Mouse (Mus musculus): Measurements from ENCODE around the gene Plekhs1.

Plekhs1 gene

DNA sequence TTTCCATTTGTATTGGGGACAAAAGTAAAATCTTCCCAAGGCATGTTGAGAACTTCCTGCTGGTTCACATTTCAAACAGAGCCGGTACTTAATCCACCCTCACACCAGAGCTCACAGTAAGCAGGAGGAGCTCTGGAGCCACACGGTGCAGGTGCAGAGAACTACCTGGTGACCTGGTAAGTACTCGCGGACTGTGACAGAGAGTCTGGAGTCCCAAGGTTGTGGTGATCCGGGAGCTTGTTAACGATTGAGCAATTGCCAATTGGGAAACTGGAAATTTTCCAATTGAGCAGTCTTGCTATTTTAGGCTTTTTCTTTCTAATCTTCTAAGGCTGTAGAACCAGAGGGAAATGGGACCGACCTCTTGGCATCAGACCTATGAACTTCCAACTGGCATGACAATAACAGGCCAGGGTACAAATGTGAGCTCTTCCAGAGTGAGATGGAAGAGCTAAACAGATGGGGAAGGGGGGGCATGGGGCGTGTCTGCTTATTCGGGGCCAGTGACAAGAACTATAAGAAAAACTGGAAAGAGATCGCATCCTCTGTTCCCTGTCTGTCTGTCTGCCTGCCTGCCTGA, at the start of gene Plekhs1:
TSS of gene Plekhs1 (plus strand) at position 119 of the 580 bp plus-strand sequence.
- POLR2A ChIA-PET: interaction anchor here in 2 of 4 experiments (0.6 to 0.7 kb wide), 2 partner anchors 34 to 78 kb away, joined by 3 read pairs; no protein-coding TSS in a partner anchor
- CTCF ChIA-PET: no interaction called here

- ChIA-PET POLR2A (interaction anchor here in 2 of 4 experiments (1.1 to 2.4 kb wide), 5 partner anchors 9 to 23 kb away, joined by 3 to 8 read pairs (median 4); no protein-coding TSS in a partner anchor), CTCF (interaction anchor here in 1 of 4 experiments (0.6 kb wide), 1 partner anchor 613 kb away, joined by 3 read pairs; no protein-coding TSS in a partner anchor)
Observed at GRCm38 (mm10) chr19:56418404-56418803, 43.0 kb upstream of the Plekhs1 start.

GRCm38 (mm10) chr19:56419452-56419851, 42.0 kb upstream of the Plekhs1 start:
- ChIA-PET POLR2A (interaction anchor here (0.6 to 2.4 kb wide), 18 partner anchors 10 to 517 kb away, joined by 3 to 11 read pairs (median 4); partner anchors contain the start of genes Casp7 (in 1 of the 4), Dclre1a (in 1 of the 4), Nhlrc2 (in 1 of the 4) and Nrap (in 1 of the 4)), CTCF (interaction anchor here in 1 of 4 experiments (1.3 kb wide), 1 partner anchor 357 kb away, joined by 6 read pairs; no protein-coding TSS in a partner anchor)

- ChIA-PET POLR2A (interaction anchor here (0.6 to 1.5 kb wide), 11 partner anchors 13 to 517 kb away, joined by 3 to 9 read pairs (median 4); partner anchors contain the start of genes Casp7 (in 1 of the 4) and Nrap (in 1 of the 4)), CTCF (interaction anchor here in 1 of 4 experiments (0.7 kb wide), 1 partner anchor 21 kb away, joined by 3 read pairs; no protein-coding TSS in a partner anchor)
Observed at GRCm38 (mm10) chr19:56420345-56420744, 41.1 kb upstream of the Plekhs1 start.

- CTCF ChIA-PET: interaction anchor here (0.5 to 1.5 kb wide), 8 partner anchors 13 to 644 kb away, joined by 3 to 5 read pairs (median 4); no protein-coding TSS in a partner anchor
- POLR2A ChIA-PET: interaction anchor here in 1 of 4 experiments (0.8 to 1.4 kb wide), 2 partner anchors 16 to 51 kb away, joined by 3 read pairs; no protein-coding TSS in a partner anchor
Observed at GRCm38 (mm10) chr19:56422476-56423338, 38.7 kb upstream of the Plekhs1 start.

DNA sequence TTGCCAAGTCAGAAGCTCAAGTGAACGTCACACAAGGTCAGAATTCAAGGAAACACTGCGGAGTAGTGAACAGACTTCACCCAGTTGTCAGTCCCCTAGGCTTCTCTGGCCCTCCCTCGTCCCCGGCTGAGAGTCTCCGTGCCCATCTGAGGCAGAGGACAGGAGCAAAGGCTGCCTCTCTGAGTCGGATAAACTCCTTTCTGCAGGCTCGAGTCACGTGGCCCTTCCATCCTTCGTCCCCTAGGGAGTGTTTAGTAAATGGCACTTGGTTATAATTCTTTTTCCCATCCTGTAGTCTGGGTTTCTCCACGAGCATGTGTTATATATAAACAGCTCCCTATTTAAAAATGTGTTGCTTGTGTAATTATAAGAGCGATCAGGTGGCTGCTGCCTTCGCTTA, 38.1 kb upstream of the Plekhs1 start:
- POLR2A ChIA-PET: interaction anchor here in 1 of 4 experiments (0.8 to 1.4 kb wide), 2 partner anchors 15 to 50 kb away, joined by 3 read pairs; no protein-coding TSS in a partner anchor

DNA sequence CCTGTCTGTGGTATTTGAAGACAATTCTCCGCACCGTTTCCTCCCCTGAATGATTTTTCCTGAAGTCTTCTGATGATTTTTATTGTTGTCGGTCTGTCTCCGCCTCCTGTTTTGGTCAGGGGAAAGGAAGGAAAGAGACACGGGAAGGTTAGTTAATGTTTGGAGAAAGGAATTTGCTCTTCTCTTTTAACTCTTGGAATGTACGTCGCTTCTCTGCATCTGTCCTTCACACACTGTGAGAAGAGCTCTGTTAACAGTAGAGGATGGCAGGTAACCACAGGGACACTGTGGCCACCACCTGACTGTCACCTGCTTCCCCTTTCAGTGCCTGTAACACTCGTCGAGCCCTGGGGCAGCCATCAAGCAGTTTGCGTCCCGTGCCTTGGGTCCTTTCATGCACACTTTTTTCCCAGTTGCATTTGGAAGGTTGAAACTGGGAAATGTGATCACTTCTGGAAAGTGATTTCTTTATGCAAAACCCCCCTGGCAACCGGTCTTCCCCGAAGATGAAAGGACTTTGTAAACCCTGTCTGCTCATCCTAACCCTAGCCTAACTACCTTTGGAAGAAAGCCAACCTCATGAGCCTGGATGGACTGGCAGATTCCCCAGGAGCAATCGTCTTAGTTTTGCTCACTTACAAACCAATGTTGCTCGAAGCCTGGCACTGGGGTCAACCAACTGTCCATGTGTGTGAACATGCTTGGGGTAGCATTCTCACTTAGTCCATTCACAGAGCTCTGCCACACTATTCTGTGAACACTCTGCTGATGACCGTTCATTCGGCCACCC, 36.6 kb upstream of the Plekhs1 start:
- ChIA-PET POLR2A (interaction anchor here in 3 of 4 experiments (0.6 to 1.4 kb wide), 4 partner anchors 14 to 214 kb away, joined by 3 to 4 read pairs (median 4); no protein-coding TSS in a partner anchor), CTCF (interaction anchor here in 1 of 4 experiments (1.2 kb wide), 1 partner anchor 352 kb away, joined by 3 read pairs; no protein-coding TSS in a partner anchor)

More for the DNA sequence above, 38.1 kb upstream of the Plekhs1 start:
- CTCF ChIA-PET: interaction anchor here in 3 of 4 experiments (0.6 to 1.5 kb wide), 7 partner anchors 25 to 353 kb away, joined by 3 to 4 read pairs (median 3); no protein-coding TSS in a partner anchor

DNA sequence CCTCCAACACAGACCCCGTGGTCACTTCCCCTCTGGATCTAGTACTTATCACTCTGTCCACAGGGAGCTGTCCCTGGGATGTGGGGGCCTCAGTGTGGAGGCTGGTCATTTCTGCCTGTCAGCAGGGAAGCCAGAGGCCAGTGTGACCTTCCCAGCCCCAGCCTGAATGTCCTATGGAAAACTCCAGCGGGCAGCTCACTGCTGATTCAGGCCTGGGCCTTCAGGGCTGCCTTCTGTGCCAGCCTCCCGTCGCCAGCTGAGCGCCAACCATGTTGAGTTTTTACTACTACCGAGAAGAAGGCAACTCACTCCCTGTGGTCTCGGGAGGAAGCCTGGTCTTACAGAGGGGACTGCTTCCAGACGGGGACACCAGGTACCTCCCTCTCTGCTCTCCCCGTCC, 35.9 kb upstream of the Plekhs1 start:
- ChIA-PET CTCF (interaction anchor here in 1 of 4 experiments (0.7 kb wide), 1 partner anchor 247 kb away, joined by 3 read pairs; no protein-coding TSS in a partner anchor), POLR2A (interaction anchor here in 3 of 4 experiments (0.6 to 1.1 kb wide), 5 partner anchors 27 to 273 kb away, joined by 3 to 5 read pairs (median 3); no protein-coding TSS in a partner anchor)

DNA sequence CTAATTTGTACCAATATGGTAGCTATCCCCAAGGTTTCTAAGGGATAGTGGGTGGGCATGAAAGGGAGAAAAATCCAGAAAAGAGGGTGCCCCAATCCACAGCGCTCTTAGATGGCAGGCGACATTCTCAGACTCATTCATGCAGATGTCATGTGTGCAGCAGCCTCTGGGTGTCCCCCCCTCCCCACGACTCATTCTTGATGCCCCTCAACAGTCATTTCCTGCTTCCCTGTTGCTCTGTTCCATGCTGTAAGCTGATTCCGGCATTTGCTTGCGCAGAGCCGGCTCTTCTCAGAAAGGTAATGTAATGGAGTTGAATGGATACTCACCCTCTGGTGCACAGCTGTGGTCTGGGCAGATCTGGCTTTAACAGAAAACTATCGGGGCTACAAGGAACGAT, 31.1 kb upstream of the Plekhs1 start:
- CTCF ChIA-PET: interaction anchor here in 1 of 4 experiments (0.6 kb wide), 1 partner anchor 24 kb away, joined by 5 read pairs; no protein-coding TSS in a partner anchor

GRCm38 (mm10) chr19:56432706-56433105, 28.7 kb upstream of the Plekhs1 start:
- ChIA-PET POLR2A (interaction anchor here in 1 of 4 experiments (1.0 kb wide), 1 partner anchor 80 kb away, joined by 3 read pairs; no protein-coding TSS in a partner anchor), CTCF (interaction anchor here in 1 of 4 experiments (0.6 kb wide), 1 partner anchor 43 kb away, joined by 4 read pairs; no protein-coding TSS in a partner anchor)

More for the DNA sequence above, 31.1 kb upstream of the Plekhs1 start:
- POLR2A ChIA-PET: interaction anchor here in 1 of 4 experiments (0.6 kb wide), 1 partner anchor 874 kb away, joined by 3 read pairs; no protein-coding TSS in a partner anchor

GRCm38 (mm10) chr19:56433581-56433980, 27.9 kb upstream of the Plekhs1 start:
- CTCF ChIA-PET: no interaction called here
- POLR2A ChIA-PET: interaction anchor here in 1 of 4 experiments (0.7 kb wide), 1 partner anchor 139 kb away, joined by 6 read pairs; no protein-coding TSS in a partner anchor

- POLR2A ChIA-PET: no interaction called here
- CTCF ChIA-PET: no interaction called here
Observed at GRCm38 (mm10) chr19:56436380-56436779, 25.1 kb upstream of the Plekhs1 start.

DNA sequence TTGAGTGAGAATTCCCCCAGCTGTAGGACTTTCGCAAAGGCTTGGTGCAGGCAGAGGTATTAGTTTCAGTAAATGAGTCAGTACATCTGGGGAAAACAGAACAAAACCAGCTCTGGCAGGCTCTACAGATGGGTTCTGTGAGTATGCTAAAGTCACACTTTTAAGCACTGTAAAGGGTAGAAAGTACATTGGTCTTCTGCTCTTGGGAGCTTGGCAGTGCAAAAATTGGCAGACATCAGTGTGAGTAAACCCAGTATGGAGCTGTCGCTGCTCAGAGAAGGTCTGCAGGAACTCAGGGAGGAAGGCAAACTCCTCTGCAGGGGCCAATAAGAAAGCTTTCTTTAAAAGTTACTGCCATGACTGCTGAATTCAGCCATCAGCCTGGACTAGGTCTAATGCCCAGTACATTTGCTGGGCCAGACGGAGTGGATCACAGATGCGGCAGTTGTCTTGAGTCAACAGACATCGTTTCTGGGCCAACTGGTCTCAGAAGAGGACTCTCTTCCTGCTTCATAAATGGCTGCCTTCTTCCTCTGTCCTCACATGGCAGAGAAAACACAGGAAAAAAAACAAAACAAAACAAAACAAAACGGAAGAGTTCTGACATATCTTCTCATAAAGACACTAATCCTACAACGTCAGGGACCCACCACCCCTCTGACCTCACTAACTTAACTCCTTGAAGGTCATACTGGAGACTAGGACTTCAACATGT, 22.9 kb upstream of the Plekhs1 start:
- ChIA-PET POLR2A (interaction anchor here in 1 of 4 experiments (0.7 kb wide), 1 partner anchor 15 kb away, joined by 3 read pairs; no protein-coding TSS in a partner anchor), CTCF (no interaction called here)

- ChIA-PET CTCF (no interaction called here), POLR2A (no interaction called here)
Observed at GRCm38 (mm10) chr19:56439072-56439434, 22.4 kb upstream of the Plekhs1 start.

DNA sequence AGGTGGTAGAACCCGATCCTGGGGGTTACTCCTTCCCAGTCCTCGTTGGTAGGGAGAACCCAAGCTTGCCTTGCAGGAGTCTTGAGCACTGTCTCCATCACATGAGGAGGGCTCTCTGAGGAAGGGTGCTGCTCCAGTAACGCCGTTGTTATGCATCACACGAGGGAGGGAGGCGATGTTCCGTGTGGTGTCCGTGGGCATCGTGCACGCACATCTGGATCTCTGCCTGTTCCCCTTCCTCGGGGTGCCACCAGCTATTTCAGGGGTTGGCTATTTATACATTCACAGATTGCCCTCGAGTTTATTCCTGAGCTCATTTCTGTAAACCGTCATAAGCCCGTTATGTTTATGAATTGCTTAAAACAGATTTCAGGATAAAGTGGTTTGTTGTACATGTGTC, 18.0 kb upstream of the Plekhs1 start:
- ChIA-PET POLR2A (no interaction called here), CTCF (no interaction called here)

GRCm38 (mm10) chr19:56448784-56449183, 12.7 kb upstream of the Plekhs1 start:
- POLR2A ChIA-PET: interaction anchor here in 1 of 4 experiments (1.4 kb wide), 1 partner anchor 22 kb away, joined by 3 read pairs; no protein-coding TSS in a partner anchor
- CTCF ChIA-PET: interaction anchor here in 1 of 4 experiments (0.7 kb wide), 1 partner anchor 449 kb away, joined by 3 read pairs; no protein-coding TSS in a partner anchor

GRCm38 (mm10) chr19:56449537-56449936, 11.9 kb upstream of the Plekhs1 start:
- CTCF ChIA-PET: interaction anchor here in 1 of 4 experiments (0.7 kb wide), 1 partner anchor 449 kb away, joined by 3 read pairs; no protein-coding TSS in a partner anchor
- POLR2A ChIA-PET: no interaction called here

Measured in embryonic stem cell, embryonic (primary cell).